Mouse (Mus musculus): ENCODE results near the gene Olfr1286. TPM values are rescaled to one million over a fixed set of nuclear protein-coding genes. Genes with fewer than 3 reads are reported as not detected.

Gene Olfr1286
- total RNA-seq (2014; fragmentation: Nextera tagmentation) (not detected in 2 replicates), total RNA-seq (2017) (not detected in 2 replicates)

GRCm38 (mm10) chr2:111422931-111423330, at the start of gene Olfr1286:
Gene Olfr1286 (minus strand): TSS chr2:111423115.
- ATAC-seq (replicated peaks; ENCODE audit: low FRiP score, low TSS enrichment, poor library complexity, severe bottlenecking) = no peak

DNA sequence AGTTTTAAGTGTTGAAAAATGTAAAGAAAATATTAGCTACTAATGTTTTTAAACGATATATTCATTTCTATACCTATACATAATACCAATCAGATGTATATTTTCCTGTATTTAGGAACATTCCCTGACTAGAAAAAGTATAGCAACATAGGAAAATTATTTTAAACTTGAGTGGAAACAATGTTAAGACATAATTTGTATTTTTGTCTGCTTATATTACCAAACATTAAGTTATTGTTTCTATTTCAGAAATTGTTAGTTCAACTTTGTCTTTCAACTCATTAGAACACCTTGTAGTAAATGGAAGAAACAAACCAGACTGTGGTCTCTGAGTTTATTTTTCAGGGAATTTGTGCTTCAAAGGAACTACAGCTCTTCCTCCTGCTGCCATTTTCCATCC, 25.9 kb upstream of the Olfr1286 start, which contains the start of gene Olfr1287:
Gene Olfr1287, plus strand, starts transcription at position 301 of the 400 bp plus-strand sequence.
- ATAC-seq (replicated peaks; ENCODE audit: low FRiP score, low TSS enrichment, poor library complexity, severe bottlenecking) = no peak

GRCm38 (mm10) chr2:111375222-111375621, 47.7 kb downstream of the Olfr1286 start, which contains the start of gene Olfr1284:
Gene Olfr1284 (plus strand): TSS chr2:111375522.
- ATAC-seq (replicated peaks; ENCODE audit: low FRiP score, low TSS enrichment, poor library complexity, severe bottlenecking) = no peak

Other genes with a start within 250 kb of the Olfr1286 start
- gene 4930430A15Rik, start 193.5 kb downstream of the Olfr1286 start, total RNA-seq (2014; fragmentation: Nextera tagmentation) = not detected in 2 replicates
- gene 4930430A15Rik, start 193.5 kb downstream of the Olfr1286 start, total RNA-seq (2017) = not detected in 2 replicates
- not detected in 2 replicates for gene Olfr1275, start 187.8 kb downstream of the Olfr1286 start, total RNA-seq (2014; fragmentation: Nextera tagmentation)
- gene Olfr1275, start 187.8 kb downstream of the Olfr1286 start, total RNA-seq (2017) = not detected in 2 replicates
- not detected in 2 replicates for gene Olfr1276, start 168.6 kb downstream of the Olfr1286 start, total RNA-seq (2014; fragmentation: Nextera tagmentation)
- not detected in 2 replicates for gene Olfr1276, start 168.6 kb downstream of the Olfr1286 start, total RNA-seq (2017)
- gene Olfr1277, start 149.0 kb downstream of the Olfr1286 start, total RNA-seq (2014; fragmentation: Nextera tagmentation) = not detected in 2 replicates
- gene Olfr1277, start 149.0 kb downstream of the Olfr1286 start, total RNA-seq (2017) = not detected in 2 replicates
- gene Olfr1278, start 133.0 kb downstream of the Olfr1286 start, total RNA-seq (2014; fragmentation: Nextera tagmentation) = not detected in 2 replicates
- gene Olfr1278, start 133.0 kb downstream of the Olfr1286 start, total RNA-seq (2017) = not detected in 2 replicates
- gene Olfr1279, start 122.5 kb downstream of the Olfr1286 start, total RNA-seq (2014; fragmentation: Nextera tagmentation) = not detected in 2 replicates
- gene Olfr1279, start 122.5 kb downstream of the Olfr1286 start, total RNA-seq (2017) = not detected in 2 replicates
- not detected in 2 replicates for gene Olfr1280, start 109.1 kb downstream of the Olfr1286 start, total RNA-seq (2014; fragmentation: Nextera tagmentation)
- gene Olfr1280, start 109.1 kb downstream of the Olfr1286 start, total RNA-seq (2017) = not detected in 2 replicates
- gene Olfr1281, start 96.6 kb downstream of the Olfr1286 start, total RNA-seq (2014; fragmentation: Nextera tagmentation) = not detected in 2 replicates
- gene Olfr1281, start 96.6 kb downstream of the Olfr1286 start, total RNA-seq (2017) = not detected in 2 replicates
- gene Olfr1282, start 87.0 kb downstream of the Olfr1286 start, total RNA-seq (2014; fragmentation: Nextera tagmentation) = not detected in 2 replicates
- not detected in 2 replicates for gene Olfr1282, start 87.0 kb downstream of the Olfr1286 start, total RNA-seq (2017)
- not detected in 2 replicates for gene Olfr1283, start 56.3 kb downstream of the Olfr1286 start, total RNA-seq (2014; fragmentation: Nextera tagmentation)
- gene Olfr1283, start 56.3 kb downstream of the Olfr1286 start, total RNA-seq (2017) = not detected in 2 replicates
- gene Olfr1284, start 47.6 kb downstream of the Olfr1286 start, total RNA-seq (2014; fragmentation: Nextera tagmentation) = not detected in 2 replicates
- gene Olfr1284, start 47.6 kb downstream of the Olfr1286 start, total RNA-seq (2017) = not detected in 2 replicates
- not detected in 2 replicates for gene Olfr1287, start 26.0 kb upstream of the Olfr1286 start, total RNA-seq (2014; fragmentation: Nextera tagmentation)
- not detected in 2 replicates for gene Olfr1287, start 26.0 kb upstream of the Olfr1286 start, total RNA-seq (2017)
- gene Olfr1288, start 51.0 kb upstream of the Olfr1286 start, total RNA-seq (2014; fragmentation: Nextera tagmentation) = not detected in 2 replicates
- gene Olfr1288, start 51.0 kb upstream of the Olfr1286 start, total RNA-seq (2017) = not detected in 2 replicates
- gene Olfr1289, start 57.7 kb upstream of the Olfr1286 start, total RNA-seq (2014; fragmentation: Nextera tagmentation) = not detected in 2 replicates
- not detected in 2 replicates for gene Olfr1289, start 57.7 kb upstream of the Olfr1286 start, total RNA-seq (2017)
- not detected in 2 replicates for gene Olfr1290, start 70.7 kb upstream of the Olfr1286 start, total RNA-seq (2014; fragmentation: Nextera tagmentation)
- not detected in 2 replicates for gene Olfr1290, start 70.7 kb upstream of the Olfr1286 start, total RNA-seq (2017)
- gene Olfr1291-ps1, start 74.1 kb upstream of the Olfr1286 start, total RNA-seq (2014; fragmentation: Nextera tagmentation) = not detected in 2 replicates
- gene Olfr1291-ps1, start 74.1 kb upstream of the Olfr1286 start, total RNA-seq (2017) = not detected in 2 replicates
- gene Olfr1293-ps, start 102.1 kb upstream of the Olfr1286 start, total RNA-seq (2014; fragmentation: Nextera tagmentation) = not detected in 2 replicates
- not detected in 2 replicates for gene Olfr1293-ps, start 102.1 kb upstream of the Olfr1286 start, total RNA-seq (2017)
- gene Olfr1294, start 117.2 kb upstream of the Olfr1286 start, total RNA-seq (2014; fragmentation: Nextera tagmentation) = not detected in 2 replicates
- not detected in 2 replicates for gene Olfr1294, start 117.2 kb upstream of the Olfr1286 start, total RNA-seq (2017)
- not detected in 2 replicates for gene Olfr1295, start 146.6 kb upstream of the Olfr1286 start, total RNA-seq (2014; fragmentation: Nextera tagmentation)
- not detected in 2 replicates for gene Olfr1295, start 146.6 kb upstream of the Olfr1286 start, total RNA-seq (2017)
- gene Olfr1297, start 203.4 kb upstream of the Olfr1286 start, total RNA-seq (2014; fragmentation: Nextera tagmentation) = not detected in 2 replicates
- not detected in 2 replicates for gene Olfr1297, start 203.4 kb upstream of the Olfr1286 start, total RNA-seq (2017)
- gene Olfr1298, start 226.1 kb upstream of the Olfr1286 start, total RNA-seq (2014; fragmentation: Nextera tagmentation) = not detected in 2 replicates
- gene Olfr1298, start 226.1 kb upstream of the Olfr1286 start, total RNA-seq (2017) = not detected in 2 replicates
- not detected in 2 replicates for gene Olfr1299, start 238.3 kb upstream of the Olfr1286 start, total RNA-seq (2014; fragmentation: Nextera tagmentation)
- not detected in 2 replicates for gene Olfr1299, start 238.3 kb upstream of the Olfr1286 start, total RNA-seq (2017)

All from megakaryocyte-erythroid progenitor cell, adult 5-6 weeks (primary cell).